29 mouse cellular contexts compared by ENCODE assay signal in the genomic region with DNA sequence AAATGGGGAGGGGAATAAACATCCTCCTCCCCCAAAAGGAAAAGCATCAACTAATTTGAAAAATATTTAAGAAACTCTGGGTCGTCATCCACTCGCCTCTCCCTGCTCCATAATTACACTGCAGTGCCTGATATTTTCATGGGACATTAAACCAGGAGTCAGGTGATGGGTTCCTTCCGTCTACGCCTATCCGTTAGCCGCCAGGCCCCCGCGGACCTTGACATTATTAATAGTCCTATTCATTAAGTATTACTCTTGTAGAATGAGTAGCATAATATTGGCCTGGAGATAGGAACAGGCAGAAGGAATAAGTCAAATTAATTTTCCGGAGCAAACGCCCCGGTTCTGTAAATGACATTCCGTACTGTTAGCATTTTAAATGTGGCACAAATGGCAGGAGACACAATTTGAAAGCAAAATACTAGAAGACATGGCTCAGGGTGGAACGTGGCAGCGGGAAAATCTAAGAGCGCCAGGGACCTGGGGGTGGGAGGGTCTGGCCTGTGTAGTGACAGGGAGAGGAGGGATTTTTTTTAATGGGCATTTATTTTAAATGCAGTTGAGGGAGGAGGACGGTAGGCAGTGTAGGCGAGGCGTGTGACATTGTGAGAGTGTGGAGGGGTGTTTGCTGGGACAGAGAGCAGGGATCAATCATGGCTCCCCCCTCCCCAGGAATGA.
DNase-seq lines count a peak whose midpoint lies in the region; ATAC-seq and TF ChIP-seq lines count a peak whose summit lies in the region.
"Had no signal": no experiment of that assay in that cellular context is flagged by ENCODE, and none has a peak within 500 bp of the region (broad histone marks: within the 10 kb centered on the region; RNA-seq: fewer than 3 reads in every experiment).

No protein-coding gene starts in this region.

- DNase-seq in liver = no peak
- peak; percentile 30 for DNase-seq in hindbrain, postnatal 0 days (ENCODE audit: low spot score)
- DNase-seq in limb, embryonic 10.5 days (ENCODE audit: low spot score) = no peak
- DNase-seq in kidney, adult 18-20 months = no peak
- DNase-seq: cerebellum, adult 11-12 months; cerebellum, adult 9-11 months; gastrocnemius, adult 2 months; heart, adult 2 months; kidney, adult 8-10 months; lung, adult 18-20 months; lung, postnatal 4 days; thymus, adult 18-20 months; thymus, postnatal 25 days had no signal

- H3K36me3 ChIP-seq in liver, embryonic 12.5 days = no peaks in the 10 kb centered on the region
- no peaks in the 10 kb centered on the region for H3K36me3 ChIP-seq in hindbrain, embryonic 12.5 days
- H3K36me3 ChIP-seq in hindbrain, postnatal 0 days (ENCODE audit: insufficient read depth, low read length) = no peaks in the 10 kb centered on the region
- no peaks in the 10 kb centered on the region for H3K36me3 ChIP-seq in neural tube, embryonic 12.5 days
- H3K36me3 ChIP-seq in heart, embryonic 11.5 days (ENCODE audit: control insufficient read depth, insufficient read depth, low read length) = no peaks in the 10 kb centered on the region
- H3K36me3 ChIP-seq in limb, embryonic 10.5 days = no peaks in the 10 kb centered on the region
- H3K36me3 ChIP-seq: embryonic facial prominence, embryonic 13.5 days; forebrain, embryonic 10.5 days; forebrain, embryonic 15.5 days; G1E; heart, embryonic 13.5 days; intestine, embryonic 15.5 days; limb, embryonic 13.5 days; liver, embryonic 13.5 days had no signal

- H3K9ac ChIP-seq in liver, embryonic 12.5 days = no peak overlapping the region
- no peak overlapping the region for H3K9ac ChIP-seq in hindbrain, embryonic 12.5 days
- no peak overlapping the region for H3K9ac ChIP-seq in hindbrain, postnatal 0 days (replicated peaks; ENCODE audit: low read length)
- no peak overlapping the region for H3K9ac ChIP-seq in neural tube, embryonic 12.5 days
- H3K9ac ChIP-seq in heart, embryonic 11.5 days (ENCODE audit: low read depth, low read length) = no peak overlapping the region
- H3K9ac ChIP-seq: embryonic facial prominence, embryonic 13.5 days; forebrain, embryonic 15.5 days; heart, embryonic 13.5 days; intestine, embryonic 15.5 days; limb, embryonic 13.5 days; liver, embryonic 13.5 days had no signal

- H3K27ac ChIP-seq in liver, embryonic 12.5 days = no peak overlapping the region
- H3K27ac ChIP-seq in hindbrain, embryonic 12.5 days = peak overlapping the region; percentile 79
- H3K27ac ChIP-seq in hindbrain, postnatal 0 days = 0 out of 2 replicates have a peak overlapping the region, but pooled peaks have one; percentile 15
- H3K27ac ChIP-seq in neural tube, embryonic 12.5 days = 0 out of 2 replicates have a peak overlapping the region, but pooled peaks have one; percentile 28
- H3K27ac ChIP-seq in heart, embryonic 11.5 days (ENCODE audit: low read depth, low read length) = no peak overlapping the region
- H3K27ac ChIP-seq in limb, embryonic 10.5 days = no peak overlapping the region
- H3K27ac ChIP-seq: embryonic facial prominence, embryonic 13.5 days; forebrain, embryonic 10.5 days; forebrain, embryonic 15.5 days; gastrocnemius, adult 2 months; heart, adult 2 months; heart, embryonic 13.5 days; intestine, embryonic 15.5 days; kidney, postnatal 0 days; limb, embryonic 13.5 days; liver, embryonic 13.5 days; stomach, postnatal 0 days had no signal

- H3K4me1 ChIP-seq in liver, embryonic 12.5 days = peaks cover 43% of the 10 kb centered on the region
- H3K4me1 ChIP-seq in hindbrain, embryonic 12.5 days = peaks cover 49% of the 10 kb centered on the region
- H3K4me1 ChIP-seq in hindbrain, postnatal 0 days (ENCODE audit: insufficient read depth, low read length) = no peaks in the 10 kb centered on the region; the same call in 1 of the 2 replicates
- peaks cover 32% of the 10 kb centered on the region for H3K4me1 ChIP-seq in neural tube, embryonic 12.5 days
- H3K4me1 ChIP-seq in heart, embryonic 11.5 days (ENCODE audit: control insufficient read depth, insufficient read depth, low read length) = no peaks in the 10 kb centered on the region
- H3K4me1 ChIP-seq in limb, embryonic 10.5 days = peaks cover 18% of the 10 kb centered on the region; the same call in 1 of the 2 replicates
- H3K4me1 ChIP-seq: embryonic facial prominence, embryonic 13.5 days; forebrain, embryonic 15.5 days; heart, embryonic 13.5 days; intestine, embryonic 15.5 days; limb, embryonic 13.5 days; megakaryocyte, embryonic 14.5 days had no signal

- H3K4me3 ChIP-seq in liver, embryonic 12.5 days = no peak overlapping the region
- no peak overlapping the region for H3K4me3 ChIP-seq in hindbrain, embryonic 12.5 days
- H3K4me3 ChIP-seq in hindbrain, postnatal 0 days (ENCODE audit: low read length) = no peak overlapping the region
- no peak overlapping the region for H3K4me3 ChIP-seq in neural tube, embryonic 12.5 days
- no peak overlapping the region for H3K4me3 ChIP-seq in heart, embryonic 11.5 days (ENCODE audit: low read depth, low read length)
- no peak overlapping the region for H3K4me3 ChIP-seq in limb, embryonic 10.5 days
- H3K4me3 ChIP-seq: embryonic facial prominence, embryonic 13.5 days; forebrain, embryonic 10.5 days; forebrain, embryonic 15.5 days; gastrocnemius, adult 2 months; heart, adult 2 months; heart, embryonic 13.5 days; intestine, embryonic 15.5 days; limb, embryonic 13.5 days; liver, embryonic 13.5 days; megakaryocyte, embryonic 14.5 days had no signal

- ATAC-seq in liver, embryonic 12.5 days = no peak
- ATAC-seq in hindbrain, embryonic 12.5 days (ENCODE audit: low FRiP score) = peak; percentile 49
- no peak for ATAC-seq in hindbrain, postnatal 0 days
- ATAC-seq in neural tube, embryonic 12.5 days (ENCODE audit: low FRiP score, low read depth) = peak; percentile 72
- no peak for ATAC-seq in heart, embryonic 11.5 days (replicated peaks; ENCODE audit: insufficient number of reproducible peaks, low FRiP score, low TSS enrichment)
- ATAC-seq: forebrain, embryonic 15.5 days; intestine, embryonic 15.5 days; lung, postnatal 0 days had no signal

- WGBS in liver, embryonic 12.5 days (ENCODE audit: insufficient replicate concordance) = 68% methylated on average over 18 of the region's 18 CpGs
- WGBS in hindbrain, embryonic 12.5 days = 47% methylated on average over 18 of the region's 18 CpGs
- 41% methylated on average over 18 of the region's 18 CpGs for WGBS in hindbrain, postnatal 0 days
- 45% methylated on average over 18 of the region's 18 CpGs for WGBS in neural tube, embryonic 12.5 days
- 68% methylated on average over 18 of the region's 18 CpGs for WGBS in heart, embryonic 11.5 days (ENCODE audit: insufficient replicate concordance)
- 79% methylated on average over 18 of the region's 18 CpGs for WGBS in limb, embryonic 10.5 days

- no peaks in the 10 kb centered on the region for H3K9me3 ChIP-seq in liver, embryonic 12.5 days (replicated peaks)
- H3K9me3 ChIP-seq in hindbrain, embryonic 12.5 days (replicated peaks) = no peaks in the 10 kb centered on the region
- H3K9me3 ChIP-seq in hindbrain, postnatal 0 days (ENCODE audit: low read length) = no peaks in the 10 kb centered on the region
- H3K9me3 ChIP-seq in neural tube, embryonic 12.5 days = no peaks in the 10 kb centered on the region
- H3K9me3 ChIP-seq in heart, embryonic 11.5 days (replicated peaks; ENCODE audit: control insufficient read depth, low read length) = no peaks in the 10 kb centered on the region
- H3K9me3 ChIP-seq in limb, embryonic 10.5 days (replicated peaks) = no peaks in the 10 kb centered on the region
- H3K9me3 ChIP-seq: embryonic facial prominence, embryonic 13.5 days; forebrain, embryonic 10.5 days; forebrain, embryonic 15.5 days; G1E; heart, embryonic 13.5 days; intestine, embryonic 15.5 days; limb, embryonic 13.5 days; liver, embryonic 13.5 days; megakaryocyte, embryonic 14.5 days had no signal

- H3K4me2 ChIP-seq in liver, embryonic 12.5 days = peak overlapping the region; percentile 50; the same call in 1 of the 2 replicates
- H3K4me2 ChIP-seq in hindbrain, embryonic 12.5 days (replicated peaks) = 0 out of 2 replicates have a peak overlapping the region, but pooled peaks have one; percentile 6
- peak overlapping the region; percentile 18; the same call in 1 of the 2 replicates for H3K4me2 ChIP-seq in hindbrain, postnatal 0 days (ENCODE audit: low read depth, low read length)
- H3K4me2 ChIP-seq in neural tube, embryonic 12.5 days (replicated peaks) = peak overlapping the region; percentile 14; the same call in 1 of the 2 replicates
- H3K4me2 ChIP-seq in heart, embryonic 11.5 days = no peak overlapping the region
- H3K4me2 ChIP-seq: embryonic facial prominence, embryonic 13.5 days; forebrain, embryonic 15.5 days; heart, embryonic 13.5 days; intestine, embryonic 15.5 days; limb, embryonic 13.5 days had no signal

- no peak for TF ChIP-seq CTCF in hindbrain, postnatal 0 days (IDR thresholded peaks at IDR 0.05; ENCODE audit: low read depth)

- peaks cover 56% of the 10 kb centered on the region for H3K27me3 ChIP-seq in liver, embryonic 12.5 days (replicated peaks)
- peaks cover 4% of the 10 kb centered on the region for H3K27me3 ChIP-seq in hindbrain, embryonic 12.5 days
- H3K27me3 ChIP-seq in hindbrain, postnatal 0 days (ENCODE audit: insufficient read depth, low read length) = no peaks in the 10 kb centered on the region
- no peaks in the 10 kb centered on the region for H3K27me3 ChIP-seq in neural tube, embryonic 12.5 days (replicated peaks)
- H3K27me3 ChIP-seq in heart, embryonic 11.5 days (ENCODE audit: control insufficient read depth, insufficient read depth, low read length) = peaks cover 7% of the 10 kb centered on the region
- peaks cover 40% of the 10 kb centered on the region for H3K27me3 ChIP-seq in limb, embryonic 10.5 days (ENCODE audit: low read depth, poor library complexity, severe bottlenecking)

Comparison
In these comparisons a context has a peak if more than half of its experiments do, and no peak if none do; other contexts are left out.
1. ATAC-seq: peak in hindbrain, embryonic 12.5 days (single experiment) and neural tube, embryonic 12.5 days (single experiment); none in liver, embryonic 12.5 days (single experiment), hindbrain, postnatal 0 days (single experiment) and heart, embryonic 11.5 days (single experiment).
2. H3K27ac ChIP-seq: peak in hindbrain, embryonic 12.5 days (single experiment), hindbrain, postnatal 0 days (single experiment) and neural tube, embryonic 12.5 days (single experiment); none in liver, embryonic 12.5 days (single experiment), heart, embryonic 11.5 days (single experiment) and limb, embryonic 10.5 days (single experiment).